Mouse (Mus musculus) heart, embryonic 13.5 days (tissue): ENCODE measurements around the gene Cln5. TPM values are rescaled to one million over a fixed set of nuclear protein-coding genes. Genes with fewer than 3 reads are reported as not detected.
A peak's percentile ranks its signal among the peaks of the same experiment; 100 is the strongest.

Experiments used
- ATAC-seq: fragments of 200-750 bp; cut with Nextera tagmentation; 2 replicates; pipeline ENCODE4 v1.8.0; 2017; ENCODE audit warnings: moderate TSS enrichment; ENCODE audit not compliant: insufficient number of reproducible peaks, low FRiP score, low TSS enrichment; ENCODE audit errors: extremely low read depth
- H3K27ac ChIP-seq: fragments of 300-500 bp; sonication (generic); replicated peaks from 2 replicates; pipeline ENCODE4 v1.5.1; 2015; ENCODE audit warnings: moderate library complexity, mild to moderate bottlenecking, inconsistent platforms
- H3K27me3 ChIP-seq: fragments of 300-500 bp; sonication (generic); replicated peaks from 2 replicates; pipeline ENCODE4 v1.6.1; 2015; ENCODE audit warnings: mild to moderate bottlenecking, inconsistent platforms
- H3K36me3 ChIP-seq: fragments of 300-500 bp; sonication (generic); 2 replicates; pipeline ENCODE4 v1.6.1; 2015; ENCODE audit warnings: mild to moderate bottlenecking, inconsistent platforms
- H3K4me1 ChIP-seq: fragments of 300-500 bp; sonication (generic); 2 replicates; pipeline ENCODE4 v1.6.1; 2015; ENCODE audit warnings: inconsistent platforms
- H3K4me2 ChIP-seq: fragments of 300-500 bp; sonication (generic); 2 replicates; pipeline ENCODE4 v1.6.1; 2015; ENCODE audit warnings: inconsistent platforms, mild to moderate bottlenecking, moderate library complexity
- H3K4me3 ChIP-seq: fragments of 300-500 bp; sonication (generic); 2 replicates; pipeline ENCODE4 v1.5.1; 2015; ENCODE audit warnings: moderate library complexity, mild to moderate bottlenecking, inconsistent platforms
- H3K9ac ChIP-seq: fragments of 300-500 bp; sonication (generic); 2 replicates; pipeline ENCODE4 v1.6.1; 2015; ENCODE audit warnings: inconsistent platforms, mild to moderate bottlenecking, moderate library complexity
- H3K9me3 ChIP-seq: fragments of 300-500 bp; sonication (generic); 2 replicates; pipeline ENCODE4 v1.6.1; 2016; ENCODE audit warnings: inconsistent platforms
- WGBS: fragments of 180-500 bp; shearing (Covaris S2); methylation state at CpG from one replicate; pipeline ENCODE4 v1.1.7; 2015; ENCODE audit warnings: mixed read lengths; 5-methylcytosine and 5-hydroxymethylcytosine counted together
- polyA plus RNA-seq: library from polyadenylated mRNA; unstranded; fragments of >200 nt; fragmentation: Nextera tagmentation; extraction: Ambion mirVana; gene quantifications from 2 replicates; pipeline ENCODE4 v1.2.1, GENCODE M21; 2015

Cln5 gene
- polyA plus RNA-seq, 1 experiment from 2014 or later, result 24.6 TPM

- H3K4me2 ChIP-seq, result peak overlapping the region; percentile 70
- peak overlapping the region; percentile 100 for H3K9ac ChIP-seq
- peaks cover 24% of the 10 kb centered on the region for H3K36me3 ChIP-seq
- peak overlapping the region; percentile 95 for H3K4me3 ChIP-seq
- no peaks in the 10 kb centered on the region for H3K27me3 ChIP-seq
- peaks cover 33% of the 10 kb centered on the region for H3K4me1 ChIP-seq
- peak overlapping the region; percentile 100 for H3K27ac ChIP-seq
- peak; percentile 84 for ATAC-seq
- under 1% methylated on average over 70 of the region's 86 CpGs for WGBS
- no peaks in the 10 kb centered on the region for H3K9me3 ChIP-seq
These were observed 28.7 kb downstream of the Cln5 start for GRCm38 (mm10) chr14:103098587-103099235.

- WGBS, result under 1% methylated on average over 86 of the region's 88 CpGs
- Histone ChIP-seq H3K4me3 (peak within 1 kb of the TSS; percentile 95), H3K27ac (peak within 1 kb of the TSS; percentile 100), H3K36me3 (peaks cover 23% of the 10 kb centered on the region), H3K4me1 (peaks cover 27% of the 10 kb centered on the region), H3K9me3 (no peaks in the 10 kb centered on the region), H3K27me3 (no peaks in the 10 kb centered on the region), H3K4me2 (peak within 1 kb of the TSS; percentile 70), H3K9ac (peak within 1 kb of the TSS; percentile 100)
- ATAC-seq, result peak; percentile 90
These were observed 29.4 kb downstream of the Cln5 start, which contains the start of gene Fbxl3 for GRCm38 (mm10) chr14:103099238-103099933. TSS of gene Fbxl3 (minus strand) at chr14:103099566.

GRCm38 (mm10) chr14:103100296-103100695, 30.3 kb downstream of the Cln5 start:
- ATAC-seq, result no peak
- H3K4me2 ChIP-seq, result peak overlapping the region; percentile 70
- no peak overlapping the region for H3K9ac ChIP-seq
- 78% methylated on average over 13 of the region's 13 CpGs for WGBS
- peak overlapping the region; percentile 95 for H3K4me3 ChIP-seq
- peak overlapping the region; percentile 100; the same call in 1 of the 2 replicates for H3K27ac ChIP-seq
- no peaks in the 10 kb centered on the region for H3K27me3 ChIP-seq
- H3K36me3 ChIP-seq, result peaks cover 14% of the 10 kb centered on the region
- no peaks in the 10 kb centered on the region for H3K9me3 ChIP-seq
- H3K4me1 ChIP-seq, result peaks cover 25% of the 10 kb centered on the region

GRCm38 (mm10) chr14:103101171-103101570, 31.2 kb downstream of the Cln5 start:
- ATAC-seq, result no peak
- Histone ChIP-seq H3K9me3 (no peaks in the 10 kb centered on the region), H3K27me3 (no peaks in the 10 kb centered on the region), H3K4me3 (no peak overlapping the region), H3K4me2 (no peak overlapping the region), H3K36me3 (peaks cover 6% of the 10 kb centered on the region), H3K27ac (no peak overlapping the region), H3K4me1 (peaks cover 20% of the 10 kb centered on the region), H3K9ac (no peak overlapping the region)
- WGBS, result 68% methylated on average over 3 of the region's 3 CpGs

GRCm38 (mm10) chr14:103102246-103102645, 32.2 kb downstream of the Cln5 start:
- Histone ChIP-seq H3K9me3 (no peaks in the 10 kb centered on the region), H3K27me3 (no peaks in the 10 kb centered on the region), H3K27ac (no peak overlapping the region), H3K4me1 (peaks cover 11% of the 10 kb centered on the region), H3K36me3 (no peaks in the 10 kb centered on the region), H3K4me3 (no peak overlapping the region), H3K4me2 (no peak overlapping the region), H3K9ac (no peak overlapping the region)
- no peak for ATAC-seq
- 73% methylated on average over 6 of the region's 6 CpGs for WGBS

- H3K27ac ChIP-seq, result no peak overlapping the region
- no peak for ATAC-seq
These were observed 32.8 kb downstream of the Cln5 start for GRCm38 (mm10) chr14:103102731-103103335.

GRCm38 (mm10) chr14:103106301-103106700, 36.3 kb downstream of the Cln5 start:
- Histone ChIP-seq H3K9ac (no peak overlapping the region), H3K4me1 (no peaks in the 10 kb centered on the region), H3K36me3 (0 out of 2 replicates have a peak, but pooled peaks cover 3% of the 10 kb centered on the region), H3K27ac (no peak overlapping the region), H3K27me3 (no peaks in the 10 kb centered on the region), H3K4me2 (no peak overlapping the region), H3K4me3 (no peak overlapping the region), H3K9me3 (no peaks in the 10 kb centered on the region)
- no peak for ATAC-seq
- 97% methylated on average over 2 of the region's 2 CpGs for WGBS

More at GRCm38 (mm10) chr14:103102731-103103335, 32.8 kb downstream of the Cln5 start:
- H3K36me3 ChIP-seq, result no peaks in the 10 kb centered on the region
- no peak overlapping the region for H3K9ac ChIP-seq
- no peak overlapping the region for H3K4me3 ChIP-seq
- 75% methylated on average over 10 of the region's 10 CpGs for WGBS
- no peaks in the 10 kb centered on the region for H3K9me3 ChIP-seq
- no peaks in the 10 kb centered on the region for H3K27me3 ChIP-seq
- peaks cover 7% of the 10 kb centered on the region for H3K4me1 ChIP-seq
- no peak overlapping the region for H3K4me2 ChIP-seq

- 85% methylated on average over 4 of the region's 4 CpGs for WGBS
- ATAC-seq, result no peak
These were observed 40.0 kb downstream of the Cln5 start for GRCm38 (mm10) chr14:103109971-103110370.

GRCm38 (mm10) chr14:103112606-103113363, 42.8 kb downstream of the Cln5 start:
- Histone ChIP-seq H3K27me3 (no peaks in the 10 kb centered on the region), H3K36me3 (peaks cover 54% of the 10 kb centered on the region), H3K27ac (no peak overlapping the region), H3K4me2 (no peak overlapping the region), H3K9me3 (no peaks in the 10 kb centered on the region), H3K9ac (no peak overlapping the region), H3K4me3 (no peak overlapping the region), H3K4me1 (no peaks in the 10 kb centered on the region)
- whole genome bisulfite sequencing, result 85% methylated on average over 3 of the region's 3 CpGs
- ATAC-seq, result no peak

More at GRCm38 (mm10) chr14:103109971-103110370, 40.0 kb downstream of the Cln5 start:
- H3K4me2 ChIP-seq, result no peak overlapping the region
- H3K27ac ChIP-seq, result no peak overlapping the region
- peaks cover 26% of the 10 kb centered on the region for H3K36me3 ChIP-seq
- H3K4me1 ChIP-seq, result no peaks in the 10 kb centered on the region
- H3K4me3 ChIP-seq, result no peak overlapping the region
- H3K9me3 ChIP-seq, result no peaks in the 10 kb centered on the region
- no peak overlapping the region for H3K9ac ChIP-seq
- no peaks in the 10 kb centered on the region for H3K27me3 ChIP-seq

GRCm38 (mm10) chr14:103114994-103115670, 45.1 kb downstream of the Cln5 start:
- H3K4me2 ChIP-seq, result no peak overlapping the region
- H3K9me3 ChIP-seq, result no peaks in the 10 kb centered on the region
- H3K4me3 ChIP-seq, result no peak overlapping the region
- no peak; the same call in 1 of the 2 replicates for ATAC-seq
- H3K27me3 ChIP-seq, result no peaks in the 10 kb centered on the region
- H3K9ac ChIP-seq, result no peak overlapping the region
- H3K4me1 ChIP-seq, result no peaks in the 10 kb centered on the region
- no peak overlapping the region for H3K27ac ChIP-seq
- H3K36me3 ChIP-seq, result peaks cover 73% of the 10 kb centered on the region
- WGBS, result 89% methylated on average over 3 of the region's 3 CpGs
